In genomic region chr11:61024996-61025395, GRCm38 (mm10) we compare ENCODE assay signal across 11 mouse cellular contexts. TPM values are rescaled to one million over a fixed set of nuclear protein-coding genes. Genes with fewer than 3 reads are reported as not detected.
A peak's percentile ranks its signal among the peaks of the same experiment; 100 is the strongest.
DNase-seq lines count a peak whose midpoint lies in the region; ATAC-seq lines count a peak whose summit lies in the region.
"Had no signal": no experiment of that assay in that cellular context is flagged by ENCODE, and none has a peak within 500 bp of the region (broad histone marks: within the 10 kb centered on the region; RNA-seq: fewer than 3 reads in every experiment).

No protein-coding gene starts in this region.

- H3K4me3 ChIP-seq in neural tube, embryonic 14.5 days (ENCODE audit: low read depth, low read length), result no peak overlapping the region
- no peak overlapping the region for H3K4me3 ChIP-seq in forebrain, embryonic 10.5 days
- H3K4me3 ChIP-seq: layer of hippocampus, adult 2 months had no signal

- peak; percentile 92 for DNase-seq in left cerebral cortex, postnatal 4 days
- no peak for DNase-seq in left cerebral cortex, postnatal 25 days (ENCODE audit: low spot score in 2 of 2)
- peak; percentile 87 for DNase-seq in cerebellum, adult 9-10 months
- peak; percentile 45 to 46 for DNase-seq in heart, postnatal 10 days
- no peak for DNase-seq in lung, adult 18-20 months
- no peak for DNase-seq in layer of hippocampus, adult 11-12 months (ENCODE audit: low spot score)
- DNase-seq in forebrain, embryonic 10.5 days (ENCODE audit: extremely low spot score, low spot score), result no peak
- DNase-seq: lung, postnatal 14 days; spleen, adult 18-20 months had no signal

- 38% methylated on average over 6 of the region's 6 CpGs for WGBS in neural tube, embryonic 14.5 days
- WGBS in forebrain, embryonic 10.5 days, result 70% methylated on average over 6 of the region's 6 CpGs

- intact Hi-C loops in left cerebral cortex, postnatal 4 days (cut with DNase I), result no loop called here
- intact Hi-C loops in left cerebral cortex, postnatal 25 days (cut with DNase I), result no loop called here
- intact Hi-C loops in heart, postnatal 10 days (cut with DNase I), result no loop called here

- no peak overlapping the region for H3K27ac ChIP-seq in neural tube, embryonic 14.5 days (ENCODE audit: low read depth, low read length)
- no peak overlapping the region for H3K27ac ChIP-seq in forebrain, embryonic 10.5 days
- H3K27ac ChIP-seq: layer of hippocampus, adult 2 months had no signal

- H3K36me3 ChIP-seq in neural tube, embryonic 14.5 days (ENCODE audit: control insufficient read depth, insufficient read depth, low read length), result no peaks in the 10 kb centered on the region
- no peaks in the 10 kb centered on the region for H3K36me3 ChIP-seq in forebrain, embryonic 10.5 days (replicated peaks)

- H3K9me3 ChIP-seq in neural tube, embryonic 14.5 days (ENCODE audit: control insufficient read depth, low read length), result no peaks in the 10 kb centered on the region
- H3K9me3 ChIP-seq in forebrain, embryonic 10.5 days, result no peaks in the 10 kb centered on the region

- no peak overlapping the region for H3K9ac ChIP-seq in neural tube, embryonic 14.5 days (replicated peaks; ENCODE audit: low read depth, low read length)

- 0 out of 2 replicates have a peak overlapping the region, but pooled peaks have one; percentile 4 for H3K4me2 ChIP-seq in neural tube, embryonic 14.5 days (ENCODE audit: low read depth, low read length)

- peak; percentile 55; the same call in 1 of the 2 replicates for ATAC-seq in neural tube, embryonic 14.5 days (ENCODE audit: low read depth)

- H3K27me3 ChIP-seq in neural tube, embryonic 14.5 days (ENCODE audit: control insufficient read depth, insufficient read depth, low read length), result peaks cover 39% of the 10 kb centered on the region
- peaks cover 75% of the 10 kb centered on the region for H3K27me3 ChIP-seq in forebrain, embryonic 10.5 days (ENCODE audit: poor library complexity, severe bottlenecking)

- H3K4me1 ChIP-seq in neural tube, embryonic 14.5 days (ENCODE audit: control insufficient read depth, insufficient read depth, low read length), result peaks cover 10% of the 10 kb centered on the region
- H3K4me1 ChIP-seq in forebrain, embryonic 10.5 days, result peaks cover 51% of the 10 kb centered on the region

RNA-seq across cellular contexts. Expression of gene Kcnj12, which starts 2.6 kb away (rescaled TPM):
- total RNA-seq in left cerebral cortex, postnatal 4 days (2021), result 1 to 10 TPM; 5.3 TPM
- 10 to 100 TPM; 17.4 to 19.6 TPM for total RNA-seq in left cerebral cortex, postnatal 25 days (2021)
- total RNA-seq in heart, postnatal 10 days (2021), result 10 to 100 TPM; 20.6 to 24.7 TPM
- polyA plus RNA-seq in neural tube, embryonic 14.5 days (2014; fragmentation: Nextera tagmentation; extraction: Ambion mirVana), result 2.7 and 4.1 TPM in 2 replicates
- 0.20 and 0.43 TPM in 2 replicates for polyA plus RNA-seq in forebrain, embryonic 10.5 days (2016; fragmentation: Nextera tagmentation; extraction: Ambion mirVana)

Comparison
In these comparisons a context has a peak if more than half of its experiments do, and no peak if none do; other contexts are left out.
1. DNase-seq: peak in left cerebral cortex, postnatal 4 days (single experiment), cerebellum, adult 9-10 months (single experiment) and heart, postnatal 10 days (2 of 2); none in left cerebral cortex, postnatal 25 days (0 of 2), lung, adult 18-20 months (0 of 2), layer of hippocampus, adult 11-12 months (single experiment) and forebrain, embryonic 10.5 days (single experiment).